Comparison of ENCODE assay signal across 10 mouse cellular contexts in genomic region chr11:94130118-94131095, GRCm38 (mm10).
DNase-seq lines count a peak whose midpoint lies in the region; TF ChIP-seq lines count a peak whose summit lies in the region.
"Had no signal": no experiment of that assay in that cellular context is flagged by ENCODE, and none has a peak within 500 bp of the region (broad histone marks: within the 10 kb centered on the region; RNA-seq: fewer than 3 reads in every experiment).

No protein-coding gene starts in this region.

- intact Hi-C loops in heart, adult 2 months (cut with DNase I): no loop called here

- 0 out of 2 replicates have a peak, but pooled peaks have one; percentile 20 for TF ChIP-seq POLR2A in heart, adult 2 months (IDR thresholded peaks at IDR 0.05; ENCODE audit: insufficient read depth, low read depth, low read length)
- no peak for TF ChIP-seq POLR2A in kidney, adult 2 months (IDR thresholded peaks at IDR 0.05; ENCODE audit: low read depth, low read length)
- no peak for TF ChIP-seq POLR2A in ES-Bruce4 (IDR thresholded peaks at IDR 0.05; ENCODE audit: insufficient read depth, low read length)

- no peaks in the 10 kb centered on the region for H3K36me3 ChIP-seq in heart, adult 2 months (ENCODE audit: control insufficient read depth, insufficient read depth, low read length)
- no peaks in the 10 kb centered on the region for H3K36me3 ChIP-seq in kidney, adult 2 months (ENCODE audit: control insufficient read depth, insufficient read depth, low read length)
- H3K36me3 ChIP-seq in ES-Bruce4 (ENCODE audit: control insufficient read depth, insufficient read depth, low read length, poor library complexity, severe bottlenecking): no peaks in the 10 kb centered on the region

- DNase-seq in adrenal gland, adult 2 months: peak; percentile 2
- DNase-seq in adrenal gland, postnatal 36 days: no peak
- DNase-seq in heart, adult 2 months: no peak
- no peak for DNase-seq in heart, postnatal 4 days
- peak; percentile 70 for DNase-seq in kidney, adult 2 months
- no peak for DNase-seq in kidney, postnatal 4 days
- DNase-seq in thymus, postnatal 0 days (ENCODE audit: low spot score): no peak

- no peaks in the 10 kb centered on the region for H3K27me3 ChIP-seq in heart, adult 2 months (ENCODE audit: control insufficient read depth, insufficient read depth, low read length)
- no peaks in the 10 kb centered on the region for H3K27me3 ChIP-seq in kidney, adult 2 months (replicated peaks; ENCODE audit: control insufficient read depth, insufficient read depth, low read length)
- no peaks in the 10 kb centered on the region for H3K27me3 ChIP-seq in ES-Bruce4 (ENCODE audit: control insufficient read depth, insufficient read depth, low read length, poor library complexity, severe bottlenecking)
- H3K27me3 ChIP-seq: hindbrain, embryonic 15.5 days had no signal

- no peak for TF ChIP-seq CTCF in heart, adult 2 months (IDR thresholded peaks at IDR 0.05)
- TF ChIP-seq CTCF in kidney, adult 2 months (conservative IDR thresholded peaks at IDR 0.05; ENCODE audit: insufficient read depth, insufficient read length, low read depth, low read length): no peak
- TF ChIP-seq CTCF in ES-Bruce4 (IDR thresholded peaks at IDR 0.05; ENCODE audit: low read depth, low read length): no peak

- TF ChIP-seq EP300 in heart, adult 2 months (IDR thresholded peaks at IDR 0.05; ENCODE audit: insufficient read depth, low read depth, low read length): no peak
- TF ChIP-seq EP300 in ES-Bruce4 (IDR thresholded peaks at IDR 0.05; ENCODE audit: insufficient read depth, low read depth, low read length): no peak

- H3K9me3 ChIP-seq in ES-Bruce4 (replicated peaks; ENCODE audit: control insufficient read depth, insufficient read depth, low read length, poor library complexity, severe bottlenecking): no peaks in the 10 kb centered on the region
- H3K9me3 ChIP-seq: hindbrain, embryonic 15.5 days; megakaryocyte, embryonic 14.5 days had no signal

- WGBS in heart, adult 2 months: 66% methylated on average over 4 of the region's 4 CpGs
- WGBS in kidney, adult 2 months: 50% methylated on average over 4 of the region's 4 CpGs

- no peaks in the 10 kb centered on the region for H3K79me2 ChIP-seq in heart, adult 2 months (replicated peaks; ENCODE audit: control insufficient read depth, insufficient read depth, low read length)

- peaks cover 8% of the 10 kb centered on the region for H3K4me1 ChIP-seq in heart, adult 2 months (ENCODE audit: control insufficient read depth, insufficient read depth, low read length)
- H3K4me1 ChIP-seq in kidney, adult 2 months (ENCODE audit: control insufficient read depth, insufficient read depth, low read length): peaks cover 37% of the 10 kb centered on the region
- H3K4me1 ChIP-seq in ES-Bruce4 (ENCODE audit: control insufficient read depth, insufficient read depth, low read length): peaks cover 5% of the 10 kb centered on the region

- H3K4me3 ChIP-seq in heart, adult 2 months: no peak overlapping the region
- no peak overlapping the region for H3K4me3 ChIP-seq in kidney, adult 2 months (ENCODE audit: insufficient read depth, low read depth, low read length)
- H3K4me3 ChIP-seq in ES-Bruce4 (ENCODE audit: low read depth, low read length): no peak overlapping the region
- H3K4me3 ChIP-seq: hindbrain, embryonic 15.5 days; megakaryocyte, embryonic 14.5 days had no signal

- no peak overlapping the region for H3K9ac ChIP-seq in heart, adult 2 months (ENCODE audit: low read depth, low read length)
- 0 out of 2 replicates have a peak overlapping the region, but pooled peaks have one; percentile 31 for H3K9ac ChIP-seq in ES-Bruce4 (ENCODE audit: low read depth, poor library complexity, severe bottlenecking)
- H3K9ac ChIP-seq: hindbrain, embryonic 15.5 days had no signal

- peak overlapping the region; percentile 28; the same call in 1 of the 2 replicates for H3K27ac ChIP-seq in heart, adult 2 months
- peak overlapping the region; percentile 52 for H3K27ac ChIP-seq in kidney, adult 2 months (ENCODE audit: insufficient read depth, low read depth, low read length)
- no peak overlapping the region for H3K27ac ChIP-seq in ES-Bruce4 (ENCODE audit: insufficient read depth, low read length)
- H3K27ac ChIP-seq: hindbrain, embryonic 15.5 days had no signal

Comparison
In these comparisons a context has a peak if more than half of its experiments do, and no peak if none do; other contexts are left out.
1. DNase-seq: peak in adrenal gland, adult 2 months (single experiment) and kidney, adult 2 months (single experiment); none in adrenal gland, postnatal 36 days (0 of 2), heart, adult 2 months (0 of 2), heart, postnatal 4 days (single experiment), kidney, postnatal 4 days (0 of 2) and thymus, postnatal 0 days (single experiment).